Mouse (Mus musculus) adrenal gland, postnatal 14 days (tissue): Measurements from ENCODE around the gene Masp1. TPM values are rescaled to one million over a fixed set of nuclear protein-coding genes. Genes with fewer than 3 reads are reported as not detected.

Experiments used
- total RNA-seq: library from RNA; stranded (reverse); gene quantifications from 2 replicates; pipeline ENCODE4 v1.2.3, GENCODE M21; 2021

The Masp1 gene
- total RNA-seq, 1 experiment from 2014 or later = 69.6 TPM

Other genes with a start within 250 kb of the Masp1 start
- not detected in 2 replicates for gene Rtp1, start 91.7 kb downstream of the Masp1 start, total RNA-seq
- gene Rtp4, start 524 bp downstream of the Masp1 start, total RNA-seq = 6.3 and 9.2 TPM in 2 replicates